Comparison of ENCODE assay signal across 15 mouse cellular contexts in the genomic region with DNA sequence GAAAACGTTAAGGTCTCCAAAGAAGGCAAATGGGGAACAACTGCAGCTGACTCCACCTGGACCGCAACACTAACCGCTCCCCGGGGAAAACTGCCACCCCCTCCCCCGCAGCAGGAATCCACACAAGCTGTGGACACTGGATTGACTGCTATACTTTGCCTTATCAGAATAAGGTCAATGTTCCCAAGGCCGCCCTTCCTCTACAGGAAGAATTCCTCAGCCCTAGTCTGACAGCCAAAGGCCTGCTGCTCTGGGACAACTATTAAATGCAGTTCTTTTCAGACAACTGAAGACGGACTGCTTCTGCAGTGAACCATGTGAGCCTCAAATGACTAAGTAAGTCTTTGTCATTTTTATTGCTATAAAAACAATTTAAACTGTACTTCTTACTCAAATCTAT. TPM values are rescaled to one million over a fixed set of nuclear protein-coding genes. Genes with fewer than 3 reads are reported as not detected.
DNase-seq lines count a peak whose midpoint lies in the region; ATAC-seq and TF ChIP-seq lines count a peak whose summit lies in the region.
"Had no signal": no experiment of that assay in that cellular context is flagged by ENCODE, and none has a peak within 500 bp of the region (broad histone marks: within the 10 kb centered on the region; RNA-seq: fewer than 3 reads in every experiment).

No protein-coding gene starts in this region.

- peaks cover 11% of the 10 kb centered on the region for H3K4me1 ChIP-seq in kidney, postnatal 0 days (replicated peaks; ENCODE audit: insufficient read depth, low read length)
- peaks cover 16 to 28% of the 10 kb centered on the region in 2 experiments for H3K4me1 ChIP-seq in heart, embryonic 14.5 days (ENCODE audit: control insufficient read depth in 2 of 2, insufficient read depth in 2 of 2, low read length in 2 of 2)
- H3K4me1 ChIP-seq in liver, postnatal 0 days (ENCODE audit: insufficient read depth): 0 out of 2 replicates have a peak, but pooled peaks cover 2% of the 10 kb centered on the region
- H3K4me1 ChIP-seq: midbrain, embryonic 10.5 days had no signal

- ATAC-seq in kidney, postnatal 0 days (replicated peaks; ENCODE audit: low FRiP score, low read depth): peak; percentile 55
- ATAC-seq in heart, embryonic 14.5 days (ENCODE audit: insufficient number of reproducible peaks, insufficient read depth, low FRiP score, low read depth): peak; percentile 23; the same call in 1 of the 2 replicates
- no peak for ATAC-seq in liver, postnatal 0 days
- ATAC-seq in megakaryocyte progenitor cell, adult 5-6 weeks (replicated peaks; ENCODE audit: poor library complexity): no peak
- ATAC-seq: forebrain, embryonic 16.5 days; hindbrain, embryonic 16.5 days had no signal

- TF ChIP-seq CTCF in kidney, postnatal 0 days (IDR thresholded peaks at IDR 0.05; ENCODE audit: low read depth): no peak
- TF ChIP-seq CTCF in liver, postnatal 0 days (IDR thresholded peaks at IDR 0.05; ENCODE audit: low read depth): no peak

- H3K4me2 ChIP-seq in kidney, postnatal 0 days (ENCODE audit: low read length): no peak overlapping the region
- H3K4me2 ChIP-seq in heart, embryonic 14.5 days (ENCODE audit: low read length): peak overlapping the region; percentile 40; the same call in 1 of the 2 replicates
- H3K4me2 ChIP-seq in liver, postnatal 0 days (ENCODE audit: low read depth, low read length): 0 out of 2 replicates have a peak overlapping the region, but pooled peaks have one; percentile 4
- H3K4me2 ChIP-seq: lung, embryonic 14.5 days had no signal

- H3K4me3 ChIP-seq in kidney, postnatal 0 days (replicated peaks; ENCODE audit: low read depth, low read length): no peak overlapping the region
- no peak overlapping the region for H3K4me3 ChIP-seq in heart, embryonic 14.5 days (ENCODE audit: control insufficient read depth in 1 of 2, insufficient read depth in 1 of 2, low read depth in 1 of 2, low read length in 2 of 2)
- no peak overlapping the region for H3K4me3 ChIP-seq in liver, postnatal 0 days (ENCODE audit: low read depth, low read length)
- H3K4me3 ChIP-seq: midbrain, embryonic 10.5 days; myocyte had no signal

- WGBS in kidney, postnatal 0 days: 24% methylated on average over 7 of the region's 7 CpGs
- 19% methylated on average over 7 of the region's 7 CpGs for WGBS in heart, embryonic 14.5 days
- WGBS in liver, postnatal 0 days (ENCODE audit: insufficient replicate concordance): 60% methylated on average over 7 of the region's 7 CpGs

- DNase-seq in kidney, postnatal 0 days (ENCODE audit: low spot score): peak; percentile 95
- no peak for DNase-seq in kidney, postnatal 36 days
- peak; percentile 30 to 52 for DNase-seq in adrenal gland, postnatal 36 days
- peak; percentile 28 for DNase-seq in liver, postnatal 0 days
- DNase-seq in cerebellum, postnatal 4 days (ENCODE audit: low spot score in 2 of 2): no peak
- DNase-seq in lung, postnatal 36 days: no peak
- DNase-seq: gastrocnemius, postnatal 25 days; lung, embryonic 14.5 days; thymus, postnatal 4 days had no signal

- no peak for TF ChIP-seq EP300 in liver, postnatal 0 days (IDR thresholded peaks at IDR 0.05; ENCODE audit: low read depth)

- no peak overlapping the region for H3K9ac ChIP-seq in kidney, postnatal 0 days (ENCODE audit: low read depth, low read length)
- H3K9ac ChIP-seq in heart, embryonic 14.5 days (ENCODE audit: low read length): peak overlapping the region; percentile 27; the same call in 1 of the 2 replicates
- no peak overlapping the region for H3K9ac ChIP-seq in liver, postnatal 0 days (replicated peaks)
- H3K9ac ChIP-seq: lung, embryonic 14.5 days had no signal

- H3K9me3 ChIP-seq in kidney, postnatal 0 days (replicated peaks; ENCODE audit: low read length): no peaks in the 10 kb centered on the region
- H3K9me3 ChIP-seq in heart, embryonic 14.5 days (ENCODE audit: control insufficient read depth, low read length): no peaks in the 10 kb centered on the region
- H3K9me3 ChIP-seq in liver, postnatal 0 days (ENCODE audit: low read length): no peaks in the 10 kb centered on the region
- H3K9me3 ChIP-seq: midbrain, embryonic 10.5 days had no signal

- peaks cover 5% of the 10 kb centered on the region; the same call in 1 of the 2 replicates for H3K36me3 ChIP-seq in kidney, postnatal 0 days (ENCODE audit: insufficient read depth, low read length)
- peaks cover 38% of the 10 kb centered on the region for H3K36me3 ChIP-seq in heart, embryonic 14.5 days (ENCODE audit: control insufficient read depth, insufficient read depth, low read length)
- H3K36me3 ChIP-seq in liver, postnatal 0 days (replicated peaks; ENCODE audit: insufficient read depth, low read length): peaks cover 11% of the 10 kb centered on the region; the same call in 1 of the 2 replicates

- no peaks in the 10 kb centered on the region for H3K27me3 ChIP-seq in kidney, postnatal 0 days (ENCODE audit: insufficient read depth, low read length)
- no peaks in the 10 kb centered on the region for H3K27me3 ChIP-seq in heart, embryonic 14.5 days (ENCODE audit: control insufficient read depth, insufficient read depth, low read length)
- H3K27me3 ChIP-seq in liver, postnatal 0 days (ENCODE audit: insufficient read depth, low read length): no peaks in the 10 kb centered on the region

- peak overlapping the region; percentile 57; the same call in 1 of the 2 replicates for H3K27ac ChIP-seq in kidney, postnatal 0 days
- peak overlapping the region; percentile 45 to 65 for H3K27ac ChIP-seq in heart, embryonic 14.5 days (replicated peaks in 1 of 2; ENCODE audit: control insufficient read depth in 1 of 2, insufficient read depth in 1 of 2, low read depth in 2 of 2, low read length in 2 of 2)
- no peak overlapping the region for H3K27ac ChIP-seq in liver, postnatal 0 days (ENCODE audit: low read depth)
- H3K27ac ChIP-seq: midbrain, embryonic 10.5 days had no signal

RNA-seq across cellular contexts. Expression of a gene that starts 18.2 kb away (rescaled TPM):
- polyA plus RNA-seq in kidney, postnatal 0 days (2015; fragmentation: Nextera tagmentation; extraction: Ambion mirVana): 26.6 and 30.9 TPM in 2 replicates
- total RNA-seq in adrenal gland, postnatal 36 days (2021): 10 to 100 TPM; 28.4 to 29.7 TPM
- 30.2 and 35.8 TPM in 2 replicates for polyA plus RNA-seq in heart, embryonic 14.5 days (2014; fragmentation: Nextera tagmentation; extraction: Ambion mirVana)
- polyA plus RNA-seq in liver, postnatal 0 days (2015; fragmentation: Nextera tagmentation; extraction: Ambion mirVana): 6.6 and 8.2 TPM in 2 replicates
- total RNA-seq in megakaryocyte progenitor cell, adult 5-6 weeks (2015): 46.3 and 59.0 TPM in 2 replicates
- 47.4 and 79.8 TPM in 2 replicates for total RNA-seq in megakaryocyte progenitor cell, adult 5-6 weeks (2017)

RNA-seq across cellular contexts. Expression of a gene that starts 32.7 kb away (rescaled TPM):
- 0.50 and 0.76 TPM in 2 replicates for polyA plus RNA-seq in kidney, postnatal 0 days (2015; fragmentation: Nextera tagmentation; extraction: Ambion mirVana)
- total RNA-seq in adrenal gland, postnatal 36 days (2021): 1 to 10 TPM; 3.2 TPM
- polyA plus RNA-seq in heart, embryonic 14.5 days (2014; fragmentation: Nextera tagmentation; extraction: Ambion mirVana): 1.7 TPM in 2 replicates
- polyA plus RNA-seq in liver, postnatal 0 days (2015; fragmentation: Nextera tagmentation; extraction: Ambion mirVana): not detected in 2 replicates
- total RNA-seq in megakaryocyte progenitor cell, adult 5-6 weeks (2015): not detected in 2 replicates
- not detected in 2 replicates for total RNA-seq in megakaryocyte progenitor cell, adult 5-6 weeks (2017)

Comparison
In these comparisons a context has a peak if more than half of its experiments do, and no peak if none do; other contexts are left out.
1. DNase-seq: peak in kidney, postnatal 0 days (single experiment), adrenal gland, postnatal 36 days (2 of 2) and liver, postnatal 0 days (single experiment); none in kidney, postnatal 36 days (0 of 2), cerebellum, postnatal 4 days (0 of 2) and lung, postnatal 36 days (single experiment).
2. ATAC-seq: peak in kidney, postnatal 0 days (single experiment) and heart, embryonic 14.5 days (single experiment); none in liver, postnatal 0 days (single experiment) and megakaryocyte progenitor cell, adult 5-6 weeks (single experiment).